Mouse (Mus musculus): ENCODE results near the gene Acads. TPM values are rescaled to one million over a fixed set of nuclear protein-coding genes. Genes with fewer than 3 reads are reported as not detected.
A peak's percentile ranks its signal among the peaks of the same experiment; 100 is the strongest.
"Not testable (repeated sequence)": the region's sequence is repeated elsewhere in the genome, so short reads cannot be mapped to it uniquely, and the experiment has no call there.

Acads gene
- polyA plus RNA-seq, 1 experiment from 2014 or later: 107 TPM

GRCm38 (mm10) chr5:115127421-115128179, 8.5 kb upstream of the Acads start:
- WGBS: 89% methylated on average over 22 of the region's 22 CpGs
- H3K4me3 ChIP-seq: no peak overlapping the region
- no peaks in the 10 kb centered on the region for H3K27me3 ChIP-seq (ENCODE audit: insufficient read depth, poor library complexity, severe bottlenecking)
- DNase-seq (ENCODE audit: low spot score): no peak
- no peaks in the 10 kb centered on the region for H3K9me3 ChIP-seq
- peaks cover 18% of the 10 kb centered on the region for H3K4me1 ChIP-seq
- peaks cover 63% of the 10 kb centered on the region for H3K36me3 ChIP-seq
- no peak overlapping the region for H3K27ac ChIP-seq

- 90% methylated on average over 28 of the region's 28 CpGs for WGBS
- Histone ChIP-seq H3K4me1 (peaks cover 16% of the 10 kb centered on the region), H3K4me3 (no peak overlapping the region), H3K27ac (no peak overlapping the region), H3K36me3 (peaks cover 67% of the 10 kb centered on the region), H3K27me3 (ENCODE audit: insufficient read depth, poor library complexity, severe bottlenecking) (no peaks in the 10 kb centered on the region), H3K9me3 (no peaks in the 10 kb centered on the region)
- DNase-seq (ENCODE audit: low spot score): no peak
Observed at GRCm38 (mm10) chr5:115126578-115127312, 7.6 kb upstream of the Acads start.

GRCm38 (mm10) chr5:115125211-115125871, 6.2 kb upstream of the Acads start:
- Histone ChIP-seq H3K4me3 (no peak overlapping the region), H3K27ac (no peak overlapping the region), H3K27me3 (ENCODE audit: insufficient read depth, poor library complexity, severe bottlenecking) (no peaks in the 10 kb centered on the region), H3K4me1 (peaks cover 16% of the 10 kb centered on the region), H3K9me3 (no peaks in the 10 kb centered on the region), H3K36me3 (peaks cover 66% of the 10 kb centered on the region)
- WGBS: 34% methylated on average over 24 of the region's 24 CpGs
- peak; percentile 91 for DNase-seq (ENCODE audit: low spot score)

DNA sequence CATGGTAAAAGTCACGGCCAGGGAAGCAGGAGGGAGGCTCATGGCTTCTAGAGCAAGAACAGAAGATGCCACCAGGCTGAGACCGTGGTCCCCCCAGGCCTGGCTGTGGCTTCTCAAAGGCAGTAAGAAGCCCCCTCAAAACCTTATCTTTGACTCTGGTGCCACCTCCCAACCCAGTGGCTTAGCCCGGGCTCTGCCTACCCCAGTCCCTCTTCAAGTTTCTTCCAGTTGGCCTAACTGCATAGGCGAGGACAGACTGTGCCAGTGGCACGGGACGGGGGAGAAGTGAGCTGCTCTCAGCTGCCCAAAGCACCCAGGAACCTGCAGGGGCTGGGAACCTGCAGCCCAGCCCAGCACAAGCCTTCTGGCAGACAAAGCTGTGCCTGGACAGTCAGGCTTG, 5.5 kb upstream of the Acads start:
- H3K27me3 ChIP-seq (ENCODE audit: insufficient read depth, poor library complexity, severe bottlenecking): no peaks in the 10 kb centered on the region
- H3K4me3 ChIP-seq: no peak overlapping the region
- no peaks in the 10 kb centered on the region for H3K9me3 ChIP-seq
- peak; percentile 68 for DNase-seq (ENCODE audit: low spot score)
- peaks cover 16% of the 10 kb centered on the region for H3K4me1 ChIP-seq
- 90% methylated on average over 6 of the region's 6 CpGs for WGBS
- H3K36me3 ChIP-seq: peaks cover 60% of the 10 kb centered on the region
- no peak overlapping the region for H3K27ac ChIP-seq

DNA sequence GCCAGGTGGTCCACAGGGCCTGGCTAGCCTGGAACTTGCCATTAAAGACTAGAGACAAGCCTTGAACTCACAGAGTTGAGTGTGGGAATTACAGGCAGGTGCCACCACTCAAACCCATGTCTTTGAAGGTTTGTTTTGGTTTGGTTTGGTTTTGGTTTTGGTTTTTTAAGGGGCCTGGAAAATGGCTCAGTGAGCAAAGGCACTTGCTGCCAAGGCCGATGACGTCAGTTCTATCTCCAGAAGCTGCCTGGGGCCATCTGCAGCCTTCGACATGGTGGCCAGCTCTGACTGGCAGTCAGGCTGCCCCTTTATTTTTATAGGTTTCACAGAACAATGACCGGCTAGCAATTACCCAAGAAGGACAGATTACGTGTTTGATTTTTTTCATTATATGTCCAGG, 1.8 kb upstream of the Acads start:
- peaks cover 47% of the 10 kb centered on the region for H3K36me3 ChIP-seq
- no peaks in the 10 kb centered on the region for H3K27me3 ChIP-seq (ENCODE audit: insufficient read depth, poor library complexity, severe bottlenecking)
- WGBS: 81% methylated on average over 5 of the region's 5 CpGs
- no peak for DNase-seq (ENCODE audit: low spot score)
- no peak overlapping the region for H3K4me3 ChIP-seq
- no peaks in the 10 kb centered on the region for H3K9me3 ChIP-seq
- peaks cover 25% of the 10 kb centered on the region for H3K4me1 ChIP-seq
- H3K27ac ChIP-seq: no peak overlapping the region

DNA sequence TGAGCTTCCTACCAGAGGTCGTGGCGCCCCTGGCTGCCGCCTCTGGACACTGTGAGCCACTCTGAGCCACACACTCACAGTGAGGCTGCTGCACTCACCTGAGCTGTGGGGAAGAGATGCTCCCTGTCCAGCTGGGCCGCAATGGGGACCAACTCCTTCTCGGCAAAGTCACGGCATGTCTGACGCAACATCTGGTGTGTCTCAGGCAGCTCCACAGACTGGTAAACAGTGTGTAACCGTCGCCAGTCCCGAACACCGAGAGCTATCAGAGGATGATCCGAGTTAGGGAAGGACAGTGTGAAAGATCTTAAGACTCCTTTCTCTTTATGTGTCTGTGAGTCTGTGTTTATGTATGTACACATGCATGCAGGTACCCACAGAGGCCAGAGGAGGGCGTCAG, 1.7 kb downstream of the Acads start:
- Histone ChIP-seq H3K27me3 (ENCODE audit: insufficient read depth, poor library complexity, severe bottlenecking) (no peaks in the 10 kb centered on the region), H3K9me3 (no peaks in the 10 kb centered on the region), H3K36me3 (peaks cover 53% of the 10 kb centered on the region), H3K27ac (no peak overlapping the region), H3K4me3 (no peak overlapping the region), H3K4me1 (peaks cover 17% of the 10 kb centered on the region; the same call in 1 of the 2 replicates)
- WGBS: 91% methylated on average over 13 of the region's 13 CpGs
- peak; percentile 75 for DNase-seq (ENCODE audit: low spot score)

DNA sequence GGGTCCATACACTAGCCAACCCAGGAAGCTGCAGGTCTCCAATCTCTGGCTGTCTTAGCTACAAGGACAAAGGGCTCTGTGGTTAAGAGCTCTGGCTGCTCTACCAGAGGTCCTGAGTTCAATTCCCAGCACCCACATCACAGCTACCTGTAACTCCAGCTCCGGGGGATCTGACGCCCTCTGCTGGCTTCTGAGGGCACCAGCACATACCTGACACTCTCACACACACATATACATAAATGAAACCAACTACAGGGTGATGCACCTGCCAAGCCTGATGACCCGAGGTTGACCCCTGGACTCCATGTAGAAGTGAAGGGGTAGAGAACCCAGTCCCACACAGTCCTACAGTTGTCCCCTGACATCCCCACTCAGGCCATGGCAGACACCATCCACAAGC, 2.7 kb downstream of the Acads start:
- Histone ChIP-seq H3K36me3 (peaks cover 60% of the 10 kb centered on the region), H3K27me3 (ENCODE audit: insufficient read depth, poor library complexity, severe bottlenecking) (no peaks in the 10 kb centered on the region), H3K27ac (no peak overlapping the region), H3K9me3 (no peaks in the 10 kb centered on the region), H3K4me1 (peaks cover 17% of the 10 kb centered on the region; the same call in 1 of the 2 replicates), H3K4me3 (no peak overlapping the region)
- WGBS: 88% methylated on average over 3 of the region's 3 CpGs
- no peak for DNase-seq (ENCODE audit: low spot score)

GRCm38 (mm10) chr5:115114501-115114900, 4.6 kb downstream of the Acads start:
- no peak overlapping the region for H3K27ac ChIP-seq
- no peak for DNase-seq (ENCODE audit: low spot score)
- H3K27me3 ChIP-seq (ENCODE audit: insufficient read depth, poor library complexity, severe bottlenecking): no peaks in the 10 kb centered on the region
- peaks cover 79% of the 10 kb centered on the region for H3K36me3 ChIP-seq
- H3K4me1 ChIP-seq: peaks cover 25% of the 10 kb centered on the region; the same call in 1 of the 2 replicates
- H3K9me3 ChIP-seq: no peaks in the 10 kb centered on the region
- H3K4me3 ChIP-seq: no peak overlapping the region
- WGBS: 93% methylated on average over 8 of the region's 8 CpGs

- no peak overlapping the region for H3K4me3 ChIP-seq
- no peak for DNase-seq (ENCODE audit: low spot score)
- 0 out of 2 replicates have a peak, but pooled peaks cover 13% of the 10 kb centered on the region for H3K4me1 ChIP-seq
- peaks cover 84% of the 10 kb centered on the region for H3K36me3 ChIP-seq
- no peak overlapping the region for H3K27ac ChIP-seq
- no peaks in the 10 kb centered on the region for H3K27me3 ChIP-seq (ENCODE audit: insufficient read depth, poor library complexity, severe bottlenecking)
- H3K9me3 ChIP-seq: no peaks in the 10 kb centered on the region
- 92% methylated on average over 12 of the region's 12 CpGs for WGBS
Observed at GRCm38 (mm10) chr5:115113244-115113643, 5.9 kb downstream of the Acads start.

- no peak for DNase-seq (ENCODE audit: low spot score)
- 94% methylated on average over 8 of the region's 8 CpGs for WGBS
- H3K27ac ChIP-seq: no peak overlapping the region
Observed at GRCm38 (mm10) chr5:115111156-115111555, 8.0 kb downstream of the Acads start.

GRCm38 (mm10) chr5:115103253-115103652, 15.9 kb downstream of the Acads start:
- not testable (repeated sequence) for H3K27me3 ChIP-seq (ENCODE audit: insufficient read depth, poor library complexity, severe bottlenecking); H3K4me1 ChIP-seq; H3K9me3 ChIP-seq; H3K4me3 ChIP-seq; H3K27ac ChIP-seq; DNase-seq (ENCODE audit: low spot score)
- peaks cover 71% of the 10 kb centered on the region for H3K36me3 ChIP-seq
- WGBS: 95% methylated on average over 23 of the region's 23 CpGs

More at GRCm38 (mm10) chr5:115111156-115111555, 8.0 kb downstream of the Acads start:
- no peak overlapping the region for H3K4me3 ChIP-seq
- peaks cover 80% of the 10 kb centered on the region for H3K36me3 ChIP-seq
- H3K9me3 ChIP-seq: no peaks in the 10 kb centered on the region
- no peaks in the 10 kb centered on the region for H3K27me3 ChIP-seq (ENCODE audit: insufficient read depth, poor library complexity, severe bottlenecking)
- 0 out of 2 replicates have a peak, but pooled peaks cover 10% of the 10 kb centered on the region for H3K4me1 ChIP-seq

DNA sequence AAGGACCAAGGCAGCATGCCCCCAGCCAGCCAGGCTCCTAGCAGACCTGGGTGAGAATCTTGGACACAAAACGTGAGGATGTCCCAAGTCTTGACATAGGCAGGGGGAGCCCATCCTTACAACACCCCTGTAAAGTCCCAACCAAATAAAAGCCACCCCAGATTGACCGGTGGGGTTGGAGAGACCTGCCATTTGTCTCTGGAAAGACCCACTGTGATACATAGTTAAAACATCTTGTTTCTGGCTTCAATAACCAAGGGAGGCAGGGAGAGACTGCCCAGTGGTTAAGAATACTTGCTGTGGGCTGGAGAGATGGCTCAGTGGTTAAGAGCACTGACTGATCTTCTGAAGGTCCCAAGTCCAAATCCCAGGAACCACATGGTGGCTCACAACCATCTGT, 16.9 kb downstream of the Acads start:
- no peaks in the 10 kb centered on the region for H3K27me3 ChIP-seq (ENCODE audit: insufficient read depth, poor library complexity, severe bottlenecking)
- H3K27ac ChIP-seq: no peak overlapping the region
- H3K4me3 ChIP-seq: no peak overlapping the region
- no peaks in the 10 kb centered on the region for H3K4me1 ChIP-seq
- H3K36me3 ChIP-seq: peaks cover 72% of the 10 kb centered on the region
- 85% methylated on average over 2 of the region's 2 CpGs for WGBS
- no peak for DNase-seq (ENCODE audit: low spot score)
- no peaks in the 10 kb centered on the region for H3K9me3 ChIP-seq

DNA sequence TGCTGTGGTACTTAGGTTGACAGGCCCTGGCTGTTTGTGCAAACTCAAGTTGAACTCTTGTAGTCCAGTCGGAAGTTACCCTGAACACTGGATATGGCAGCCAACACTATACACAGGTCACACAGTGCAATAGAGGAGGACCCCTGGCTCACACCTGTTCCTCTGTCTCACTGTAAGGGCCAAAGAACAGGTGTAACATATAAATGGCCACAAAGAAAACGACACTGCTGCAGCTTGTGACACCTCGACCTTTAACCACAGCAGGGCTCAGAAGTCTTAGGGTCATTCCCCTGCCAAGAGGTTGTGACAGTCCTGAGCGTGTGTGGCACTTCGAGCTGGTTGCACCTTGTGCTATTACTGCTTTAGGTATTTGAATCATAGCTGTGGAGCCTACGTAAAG, 18.7 kb downstream of the Acads start:
- no peaks in the 10 kb centered on the region for H3K9me3 ChIP-seq
- H3K27me3 ChIP-seq (ENCODE audit: insufficient read depth, poor library complexity, severe bottlenecking): no peaks in the 10 kb centered on the region
- 87% methylated on average over 6 of the region's 6 CpGs for WGBS
- no peak for DNase-seq (ENCODE audit: low spot score)
- H3K36me3 ChIP-seq: peaks cover 83% of the 10 kb centered on the region
- H3K4me3 ChIP-seq: no peak overlapping the region
- no peak overlapping the region for H3K27ac ChIP-seq
- peaks cover 5% of the 10 kb centered on the region for H3K4me1 ChIP-seq

Data from heart, embryonic 10.5 days (tissue).